Mouse (Mus musculus) kidney, adult 2 months (tissue): ENCODE measurements around the gene Hat1.

ENCODE experiments used
- CTCF ChIP-seq: fragments of 200-500 bp; conservative IDR thresholded peaks from 2 replicates; pipeline ENCODE4 v1.5.1; 2011; ENCODE audit warnings: low read depth, mild to moderate bottlenecking, control low read depth, low read length, moderate library complexity, mixed read lengths; ENCODE audit not compliant: insufficient read depth, insufficient read length
- POLR2A ChIP-seq: fragments of 200-500 bp; IDR thresholded peaks from one replicate; pipeline ENCODE4 v1.6.1; 2011; ENCODE audit warnings: low read depth, low read length, control low read depth

DNA sequence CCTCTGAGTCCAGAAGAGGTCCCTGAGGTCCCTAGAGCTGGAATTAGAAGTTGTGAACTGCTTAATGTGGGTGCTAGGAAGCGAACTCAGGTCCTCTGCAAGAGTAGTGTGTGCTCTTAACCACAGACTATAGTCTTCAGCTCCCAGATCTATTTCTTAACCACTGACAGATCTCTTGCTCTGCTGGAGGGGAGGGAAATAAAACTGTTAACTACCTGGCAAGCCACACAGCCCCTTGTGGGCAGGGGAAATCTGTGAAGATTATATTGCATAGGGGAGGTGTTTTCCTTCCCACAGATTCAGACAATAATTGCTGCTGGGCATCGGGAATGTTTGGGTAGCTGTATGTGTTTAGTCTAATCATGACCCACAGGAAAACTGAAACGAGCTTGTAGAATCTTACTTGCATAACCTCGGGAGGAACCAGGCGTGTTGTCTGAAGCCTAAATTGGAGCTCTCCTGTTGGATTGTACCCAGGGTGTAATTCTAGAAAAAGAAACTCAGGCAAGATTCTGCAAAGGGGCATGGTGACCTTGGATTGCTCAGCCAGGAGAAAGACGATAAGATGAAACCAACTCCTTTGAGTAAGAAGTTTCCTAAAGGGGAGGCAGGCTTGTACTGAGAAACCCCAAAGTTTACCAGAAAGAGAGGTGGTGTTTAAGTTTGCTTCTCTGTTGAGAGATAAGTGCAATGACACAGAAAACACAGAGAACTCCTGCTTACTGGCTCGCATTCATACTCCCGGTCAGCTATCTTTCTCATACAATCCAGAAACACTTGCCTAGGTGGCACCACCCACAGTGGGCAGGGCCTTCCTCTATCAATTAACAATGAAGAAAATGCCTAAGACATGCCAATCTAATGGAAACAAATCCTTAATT is 14.2 kb upstream of the Hat1 start:
- TF ChIP-seq CTCF: no peak
- TF ChIP-seq POLR2A: no peak
